Comparison of ENCODE assay signal across 17 mouse cellular contexts in genomic region chr14:114128491-114128890, GRCm38 (mm10).
A peak's percentile ranks its signal among the peaks of the same experiment; 100 is the strongest.
DNase-seq lines count a peak whose midpoint lies in the region; TF ChIP-seq lines count a peak whose summit lies in the region.
"Had no signal": no experiment of that assay in that cellular context is flagged by ENCODE, and none has a peak within 500 bp of the region (broad histone marks: within the 10 kb centered on the region; RNA-seq: fewer than 3 reads in every experiment).

No protein-coding gene starts in this region.

- H3K9me3 ChIP-seq in MEL (replicated peaks; ENCODE audit: insufficient read depth, low read length) = no peaks in the 10 kb centered on the region

- 0 out of 4 replicates have a peak, but pooled peaks cover 0 to 3% of the 10 kb centered on the region in 2 experiments for H3K4me1 ChIP-seq in MEL (ENCODE audit: control insufficient read depth in 1 of 2, insufficient read depth in 2 of 2, low read length in 2 of 2)

- H3K79me2 ChIP-seq in MEL (ENCODE audit: control insufficient read depth, insufficient read depth, low read length, poor library complexity) = no peaks in the 10 kb centered on the region

- peak; percentile 76 to 79 for TF ChIP-seq EP300 in MEL (IDR thresholded peaks at IDR 0.05; ENCODE audit: low read depth in 1 of 2, low read length in 2 of 2)

- H3K9ac ChIP-seq in MEL (ENCODE audit: control insufficient read depth, low read depth, low read length, poor library complexity, severe bottlenecking) = no peak overlapping the region

- no peak overlapping the region for H3K27ac ChIP-seq in MEL (ENCODE audit: control insufficient read depth, low read depth, low read length)

- no peak overlapping the region for H3K4me3 ChIP-seq in MEL (ENCODE audit: control insufficient read depth in 1 of 2, insufficient read depth in 1 of 2, low read depth in 2 of 2, low read length in 2 of 2)

- H3K27me3 ChIP-seq in MEL (ENCODE audit: control insufficient read depth in 1 of 2, insufficient read depth in 2 of 2, low read length in 2 of 2) = no peaks in the 10 kb centered on the region
- H3K27me3 ChIP-seq: CH12.LX, Patski had no signal

- peaks cover 0 to 4% of the 10 kb centered on the region in 2 experiments; a peak in 1 of 4 replicates for H3K36me3 ChIP-seq in MEL (ENCODE audit: control insufficient read depth in 1 of 2, insufficient read depth in 2 of 2, low read length in 2 of 2)
- H3K36me3 ChIP-seq: G1E had no signal

- no peak for TF ChIP-seq POLR2A in MEL (IDR thresholded peaks at IDR 0.05; ENCODE audit: control insufficient read depth in 1 of 2, insufficient read depth in 1 of 2, low read depth in 1 of 2, low read length in 2 of 2, poor library complexity in 1 of 2)

- peak; percentile 41 for DNase-seq in MEL (ENCODE audit: low read depth, low spot score)
- no peak for DNase-seq in spleen, adult 18-20 months
- DNase-seq: adrenal gland, adult 2 months; adrenal gland, adult 8-10 months; adrenal gland, postnatal 10 days; adrenal gland, postnatal 14 days; adrenal gland, postnatal 25 days; adrenal gland, postnatal 36 days; B cell, adult 2 months; cerebellum, adult 11 months; cerebellum, adult 11-12 months; cerebellum, adult 18-20 months; cerebellum, adult 2 months; cerebellum, adult 8-10 months had no signal

- TF ChIP-seq RAD21 in MEL (IDR thresholded peaks at IDR 0.05; ENCODE audit: low read depth, low read length) = no peak

- no peak for TF ChIP-seq CTCF in MEL (IDR thresholded peaks at IDR 0.05 in 2 of 3, conservative IDR thresholded peaks at IDR 0.05 in 1 of 3; ENCODE audit: control insufficient read depth in 1 of 3, insufficient read depth in 1 of 3, low read depth in 2 of 3, low read length in 3 of 3, poor library complexity in 1 of 3, severe bottlenecking in 1 of 3)

TF ChIP-seq in MEL, 35 proteins besides CTCF, POLR2A, EP300 and RAD21:
- TF ChIP-seq JUND (IDR thresholded peaks at IDR 0.05; ENCODE audit: low read depth, low read length) (no peak), ETS1 (IDR thresholded peaks at IDR 0.05; ENCODE audit: low read depth, low read length) (peak; percentile 54; the same call in 1 of the 2 replicates), CHD1 (IDR thresholded peaks at IDR 0.05; ENCODE audit: low read depth, low read length) (no peak), BHLHE40 (IDR thresholded peaks at IDR 0.05; ENCODE audit: borderline replicate concordance, low read depth, low read length) (0 out of 2 replicates have a peak, but pooled peaks have one; percentile 15), ZMIZ1 (IDR thresholded peaks at IDR 0.05; ENCODE audit: low read depth, low read length) (no peak), TCF12 (IDR thresholded peaks at IDR 0.05; ENCODE audit: low read depth, low read length) (peak; percentile 88), MAFK (IDR thresholded peaks at IDR 0.05; ENCODE audit: borderline replicate concordance, low read depth, low read length) (peak; percentile 40; the same call in 1 of the 2 replicates), GATA1 (IDR thresholded peaks at IDR 0.05; ENCODE audit: low read depth, low read length) (peak; percentile 61), POLR2AphosphoS5 (IDR thresholded peaks at IDR 0.05; ENCODE audit: borderline replicate concordance, low read depth, low read length) (no peak), NRF1 (IDR thresholded peaks at IDR 0.05; ENCODE audit: insufficient read depth, low read depth, low read length, poor library complexity, severe bottlenecking) (no peak), ZKSCAN1 (IDR thresholded peaks at IDR 0.05; ENCODE audit: low read depth, low read length) (no peak), ELF1 (IDR thresholded peaks at IDR 0.05; ENCODE audit: low read depth, low read length) (0 out of 2 replicates have a peak, but pooled peaks have one; percentile 24), ZC3H11A (IDR thresholded peaks at IDR 0.05; ENCODE audit: low read depth, low read length) (no peak), ZNF384 (IDR thresholded peaks at IDR 0.05; ENCODE audit: low read depth, low read length) (no peak), MAZ (IDR thresholded peaks at IDR 0.05; ENCODE audit: low read depth, low read length) (no peak), SIN3A (IDR thresholded peaks at IDR 0.05; ENCODE audit: low read length) (peak; percentile 20; the same call in 1 of the 2 replicates), KAT2A (conservative IDR thresholded peaks at IDR 0.05; ENCODE audit: low read depth, low read length) (no peak), MYC (IDR thresholded peaks at IDR 0.05; ENCODE audit: low read depth, low read length) (no peak), SMC3 (IDR thresholded peaks at IDR 0.05; ENCODE audit: low read depth, low read length) (no peak), RCOR1 (IDR thresholded peaks at IDR 0.05; ENCODE audit: low read depth, low read length) (peak; percentile 84)
